25 mouse cellular contexts compared by ENCODE assay signal in the genomic region with DNA sequence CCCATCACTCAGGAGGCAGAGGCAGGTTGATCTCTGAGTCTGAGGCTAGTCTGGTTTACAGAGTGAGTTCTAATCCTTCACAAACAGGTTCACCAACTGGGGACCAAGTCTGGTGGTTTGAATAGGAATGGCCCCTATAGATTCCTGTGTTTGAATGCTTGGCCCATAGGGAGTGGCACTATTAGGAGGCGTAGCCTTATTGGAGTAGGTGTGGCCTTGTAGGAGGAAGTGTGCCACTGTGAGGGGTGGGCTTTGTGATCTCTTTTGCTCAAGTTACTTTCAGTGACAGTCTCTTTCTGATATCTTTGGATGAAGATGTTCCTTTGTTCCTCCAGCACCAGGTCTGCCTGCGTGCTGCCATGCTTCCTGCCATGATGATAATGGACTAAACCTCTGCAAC. TPM values are rescaled to one million over a fixed set of nuclear protein-coding genes. Genes with fewer than 3 reads are reported as not detected.
DNase-seq lines count a peak whose midpoint lies in the region; ATAC-seq and TF ChIP-seq lines count a peak whose summit lies in the region.
"Had no signal": no experiment of that assay in that cellular context is flagged by ENCODE, and none has a peak within 500 bp of the region (broad histone marks: within the 10 kb centered on the region; RNA-seq: fewer than 3 reads in every experiment).

No protein-coding gene starts in this region.

- no peak for TF ChIP-seq EP300 in ES-Bruce4 (IDR thresholded peaks at IDR 0.05; ENCODE audit: insufficient read depth, low read depth, low read length)

- TF ChIP-seq POLR2A in ES-Bruce4 (IDR thresholded peaks at IDR 0.05; ENCODE audit: insufficient read depth, low read length): no peak

- in situ Hi-C loops in ES-E14 (cut with MboI; ENCODE audit: low sequenced_read_pairs in 2 of 2, unreplicated experiment in 2 of 2): no loop called here

- H3K9me3 ChIP-seq in ES-Bruce4 (replicated peaks; ENCODE audit: control insufficient read depth, insufficient read depth, low read length, poor library complexity, severe bottlenecking): no peaks in the 10 kb centered on the region
- H3K9me3 ChIP-seq in ES-E14 (ENCODE audit: control insufficient read depth, insufficient read depth, low read depth, low read length): no peaks in the 10 kb centered on the region
- H3K9me3 ChIP-seq: embryonic facial prominence, embryonic 13.5 days; embryonic facial prominence, embryonic 15.5 days; forebrain, embryonic 10.5 days; forebrain, embryonic 12.5 days had no signal

- no peaks in the 10 kb centered on the region for H3K4me1 ChIP-seq in ES-Bruce4 (ENCODE audit: control insufficient read depth, insufficient read depth, low read length)
- peaks cover 10 to 21% of the 10 kb centered on the region in 2 experiments; a peak in 3 of 4 replicates for H3K4me1 ChIP-seq in ES-E14 (ENCODE audit: control insufficient read depth in 2 of 2, insufficient read depth in 2 of 2, low read length in 2 of 2, poor library complexity in 1 of 2)

- no peaks in the 10 kb centered on the region for H3K27me3 ChIP-seq in ES-Bruce4 (ENCODE audit: control insufficient read depth, insufficient read depth, low read length, poor library complexity, severe bottlenecking)
- H3K27me3 ChIP-seq: CH12.LX; embryonic facial prominence, embryonic 13.5 days; embryonic facial prominence, embryonic 15.5 days had no signal

- H3K9ac ChIP-seq in ES-Bruce4 (ENCODE audit: low read depth, poor library complexity, severe bottlenecking) (no peak overlapping the region), ES-E14 (ENCODE audit: insufficient read depth, low read depth, low read length, poor library complexity, severe bottlenecking) (no peak overlapping the region)
- H3K9ac ChIP-seq: embryonic facial prominence, embryonic 13.5 days; embryonic facial prominence, embryonic 15.5 days; forebrain, embryonic 12.5 days had no signal

- no peak for DNase-seq in ES-E14 (ENCODE audit: low read depth, low spot score)
- peak; percentile 69 for DNase-seq in ZHBTc4 (ENCODE audit: low read depth, low spot score)
- DNase-seq in spleen, postnatal 14 days (ENCODE audit: low spot score in 2 of 2): no peak
- DNase-seq: adrenal gland, adult 2 months; adrenal gland, postnatal 10 days; adrenal gland, postnatal 25 days; B cell, adult 2 months; cerebellum, adult 11 months; cerebellum, adult 18-20 months; cerebellum, adult 8-10 months; cerebellum, adult 9-11 months; cerebellum, postnatal 14 days; cerebellum, postnatal 36 days; embryo, embryonic 11 days had no signal

- ATAC-seq in megakaryocyte-erythroid progenitor cell, adult 5-6 weeks (replicated peaks; ENCODE audit: low FRiP score, low TSS enrichment, poor library complexity, severe bottlenecking): no peak
- ATAC-seq: CD4-positive, CD25-positive, alpha-beta regulatory T cell, adult 4 months; forebrain, embryonic 14.5 days; forebrain, embryonic 16.5 days had no signal

- H3K36me3 ChIP-seq in ES-Bruce4 (ENCODE audit: control insufficient read depth, insufficient read depth, low read length, poor library complexity, severe bottlenecking) (no peaks in the 10 kb centered on the region; the same call in 1 of the 2 replicates), ES-E14 (ENCODE audit: control insufficient read depth, insufficient read depth, low read length, poor library complexity, severe bottlenecking) (peaks cover 10% of the 10 kb centered on the region; the same call in 1 of the 2 replicates)
- H3K36me3 ChIP-seq: embryonic facial prominence, embryonic 13.5 days; embryonic facial prominence, embryonic 15.5 days; forebrain, embryonic 10.5 days; forebrain, embryonic 12.5 days had no signal

- H3K4me3 ChIP-seq in ES-Bruce4 (ENCODE audit: low read depth, low read length) (no peak overlapping the region), ES-E14 (ENCODE audit: insufficient read depth in 1 of 2, low read depth in 1 of 2, low read length in 2 of 2, poor library complexity in 1 of 2, severe bottlenecking in 1 of 2) (no peak overlapping the region)
- H3K4me3 ChIP-seq: embryonic facial prominence, embryonic 13.5 days; embryonic facial prominence, embryonic 15.5 days; erythroblast, embryonic 14.5 days; forebrain, embryonic 10.5 days; forebrain, embryonic 12.5 days had no signal

- TF ChIP-seq CTCF in ES-Bruce4 (IDR thresholded peaks at IDR 0.05; ENCODE audit: low read depth, low read length): no peak

- H3K27ac ChIP-seq in ES-Bruce4 (ENCODE audit: insufficient read depth, low read length) (peak overlapping the region; percentile 38; the same call in 1 of the 2 replicates), ES-E14 (ENCODE audit: insufficient read depth, low read depth, low read length, poor library complexity, severe bottlenecking) (peak overlapping the region; percentile 42; the same call in 1 of the 2 replicates)
- H3K27ac ChIP-seq: embryonic facial prominence, embryonic 13.5 days; embryonic facial prominence, embryonic 15.5 days; forebrain, embryonic 10.5 days; forebrain, embryonic 12.5 days had no signal

TF ChIP-seq in ES-E14, 5 proteins besides CTCF, POLR2A, EP300 and RAD21:
- TF ChIP-seq MAFK (IDR thresholded peaks at IDR 0.05; ENCODE audit: insufficient read depth, low read depth, low read length) (no peak), ZC3H11A (IDR thresholded peaks at IDR 0.05; ENCODE audit: borderline replicate concordance, low read depth, low read length) (no peak), HCFC1 (IDR thresholded peaks at IDR 0.05; ENCODE audit: borderline replicate concordance, insufficient read depth, low read length) (no peak), ZNF384 (IDR thresholded peaks at IDR 0.05; ENCODE audit: low read depth, low read length) (no peak), CHD2 (IDR thresholded peaks at IDR 0.05; ENCODE audit: low read depth, low read length) (no peak)
TF ChIP-seq in ES-E14: peak in this region for 0.

RNA-seq across cellular contexts. Expression of a gene that starts 32.0 kb away (rescaled TPM):
- 94.4 and 98.1 TPM in 2 replicates for polyA plus RNA-seq in ES-Bruce4 (2011; ENCODE audit: insufficient read depth, insufficient read length, low read depth, missing spikeins)
- 65.0 and 65.5 TPM in 2 replicates for total RNA-seq in ES-E14 (2012; rRNA removed)
- 18.6 and 20.3 TPM in 2 replicates for total RNA-seq in megakaryocyte-erythroid progenitor cell, adult 5-6 weeks (2014; fragmentation: Nextera tagmentation)
- total RNA-seq in megakaryocyte-erythroid progenitor cell, adult 5-6 weeks (2017): 25.2 and 29.7 TPM in 2 replicates
